Mouse (Mus musculus) ES-E14 (cell line): ENCODE measurements around the gene Csk. TPM values are rescaled to one million over a fixed set of nuclear protein-coding genes. Genes with fewer than 3 reads are reported as not detected.

Experiments used
- DNase-seq: peaks from one replicate; pipeline ENCODE4 v3.0.0-alpha.2; 2013; ENCODE audit warnings: low read depth, low spot score
- H3K27ac ChIP-seq: 2 replicates; pipeline ENCODE4 v1.5.1; 2012; ENCODE audit warnings: low read depth, mild to moderate bottlenecking, low read length, moderate library complexity, mixed read lengths; ENCODE audit not compliant: poor library complexity, insufficient read depth, severe bottlenecking
- H3K36me3 ChIP-seq: 2 replicates; pipeline ENCODE4 v1.6.1; 2012; ENCODE audit warnings: mild to moderate bottlenecking, low read length, moderate library complexity, mixed read lengths; ENCODE audit not compliant: control insufficient read depth, poor library complexity, insufficient read depth, severe bottlenecking
- H3K4me1 ChIP-seq, 2 experiments: fragments of 150-350 bp in 1 of 2; sonication (generic) in 1 of 2; 2 replicates each; pipeline ENCODE4 v1.6.1; 2012; ENCODE audit warnings: low read length in 2 of 2, mild to moderate bottlenecking in 1 of 2, mixed read lengths in 1 of 2; ENCODE audit not compliant: control insufficient read depth in 2 of 2, insufficient read depth in 2 of 2, poor library complexity in 1 of 2
- H3K4me3 ChIP-seq, 2 experiments: fragments of 150-350 bp in 1 of 2; sonication (generic) in 1 of 2; 2 replicates each; pipeline ENCODE4 v1.5.1; 2012; ENCODE audit warnings: low read length in 2 of 2, low read depth in 1 of 2, mild to moderate bottlenecking in 1 of 2, mixed read lengths in 1 of 2; ENCODE audit not compliant: insufficient read depth in 1 of 2, poor library complexity in 1 of 2, severe bottlenecking in 1 of 2
- H3K9ac ChIP-seq: 2 replicates; pipeline ENCODE4 v1.6.1; 2012; ENCODE audit warnings: low read depth, mild to moderate bottlenecking, low read length, mixed read lengths; ENCODE audit not compliant: poor library complexity, insufficient read depth, severe bottlenecking
- H3K9me3 ChIP-seq: fragments of 150-350 bp; sonication (generic); 2 replicates; pipeline ENCODE4 v1.6.1; 2012; ENCODE audit warnings: low read depth, mild to moderate bottlenecking, low read length; ENCODE audit not compliant: control insufficient read depth, insufficient read depth
- CHD2 ChIP-seq: IDR thresholded peaks from 2 replicates; pipeline ENCODE4 v1.6.1; 2014; ENCODE audit warnings: mild to moderate bottlenecking, low read depth, low read length, inconsistent platforms
- HCFC1 ChIP-seq: IDR thresholded peaks from 2 replicates; pipeline ENCODE4 v1.6.1; 2012; ENCODE audit warnings: low read length, inconsistent platforms, borderline replicate concordance; ENCODE audit not compliant: insufficient read depth
- MAFK ChIP-seq: IDR thresholded peaks from 2 replicates; pipeline ENCODE4 v1.6.1; 2014; ENCODE audit warnings: mild to moderate bottlenecking, low read depth, low read length, inconsistent platforms; ENCODE audit not compliant: insufficient read depth
- ZC3H11A ChIP-seq: IDR thresholded peaks from 2 replicates; pipeline ENCODE4 v1.6.1; 2012; ENCODE audit warnings: low read depth, mild to moderate bottlenecking, inconsistent platforms, low read length, borderline replicate concordance
- ZNF384 ChIP-seq: IDR thresholded peaks from 2 replicates; pipeline ENCODE4 v1.6.1; 2012; ENCODE audit warnings: low read depth, low read length, inconsistent platforms
- in situ Hi-C, 2 experiments: fragments of 600-800 bp; cut with MboI; formaldehyde crosslinking; loops; one replicate each; pipeline ENCODE4 v1.15.1; 2025; ENCODE audit warnings: low sequenced_read_pairs in 2 of 2, inconsistent platforms in 1 of 2; ENCODE audit not compliant: unreplicated experiment in 2 of 2
- total RNA-seq: library from RNA; depleted of rRNA; stranded (reverse); fragments of 300-350 nt; gene quantifications from 2 replicates; pipeline ENCODE4 v1.2.3, GENCODE M21; 2012

The Csk gene
- total RNA-seq, 1 experiment, result 32.2 TPM

- DNase-seq, result no peak
- Histone ChIP-seq H3K27ac (no peak overlapping the region), H3K4me1 (peaks cover 2 to 28% of the 10 kb centered on the region in 2 experiments; a peak in 2 of 4 replicates), H3K9me3 (no peaks in the 10 kb centered on the region), H3K9ac (peak overlapping the region; percentile 22; the same call in 1 of the 2 replicates), H3K36me3 (peaks cover 5% of the 10 kb centered on the region; the same call in 1 of the 2 replicates), H3K4me3 (no peak overlapping the region)
- TF ChIP-seq ZNF384 (no peak), CHD2 (no peak), ZC3H11A (no peak)
- in situ Hi-C loops, result no loop called here
These were observed 10.1 kb downstream of the Csk start for GRCm38 (mm10) chr9:57643169-57643855.

DNA sequence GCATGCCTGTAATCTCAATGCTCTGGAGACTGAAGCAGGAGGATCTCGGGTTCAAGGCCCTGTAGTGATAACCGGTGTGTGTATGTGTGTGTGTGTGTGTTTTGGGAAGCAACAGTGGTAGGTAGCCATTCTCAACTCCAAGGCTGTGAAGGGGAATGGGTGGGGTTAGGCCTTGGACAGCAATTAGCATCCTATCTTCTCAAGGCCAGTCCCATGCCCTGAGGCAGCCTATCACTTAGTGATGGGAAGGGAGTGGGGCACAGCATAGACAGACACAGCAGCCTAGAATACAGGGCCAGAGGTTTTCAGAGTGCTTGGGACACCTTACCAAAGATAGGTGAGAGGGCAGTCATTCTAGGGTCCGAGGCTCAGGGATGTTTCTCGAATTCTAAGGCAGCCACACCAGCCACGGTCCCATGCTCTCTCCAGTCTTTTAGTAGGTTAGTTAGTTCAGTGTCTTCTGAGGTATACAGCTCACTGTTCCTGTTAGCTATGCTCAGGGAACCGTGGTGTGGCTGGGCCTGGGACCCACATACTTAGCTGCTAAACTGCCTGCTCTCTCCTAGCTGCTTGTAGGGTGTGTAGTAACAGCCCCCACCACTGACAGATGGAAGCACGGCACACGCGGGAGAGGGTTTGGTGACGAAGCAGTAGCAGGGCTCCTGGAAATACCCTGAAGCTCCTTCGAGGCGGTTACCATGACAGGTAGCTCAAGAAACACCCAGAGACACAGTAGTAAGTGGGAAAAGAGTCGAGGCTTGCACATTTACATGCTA lies 11.5 kb downstream of the Csk start:
- TF ChIP-seq MAFK (no peak), CHD2 (no peak), ZNF384 (no peak), HCFC1 (no peak), ZC3H11A (no peak)
- Histone ChIP-seq H3K9me3 (no peaks in the 10 kb centered on the region), H3K4me1 (peaks cover 2 to 28% of the 10 kb centered on the region in 2 experiments; a peak in 2 of 4 replicates), H3K4me3 (no peak overlapping the region), H3K27ac (no peak overlapping the region), H3K9ac (no peak overlapping the region), H3K36me3 (peaks cover 5% of the 10 kb centered on the region; the same call in 1 of the 2 replicates)
- DNase-seq, result no peak
- in situ Hi-C loops, result no loop called here

- Histone ChIP-seq H3K9me3 (no peaks in the 10 kb centered on the region), H3K4me1 (peaks cover 0 to 28% of the 10 kb centered on the region in 2 experiments; a peak in 2 of 4 replicates), H3K36me3 (peaks cover 5% of the 10 kb centered on the region; the same call in 1 of the 2 replicates), H3K9ac (no peak overlapping the region), H3K4me3 (no peak overlapping the region), H3K27ac (no peak overlapping the region)
- in situ Hi-C loops, result no loop called here
- TF ChIP-seq ZNF384 (no peak), CHD2 (no peak), HCFC1 (no peak), MAFK (no peak), ZC3H11A (no peak)
- DNase-seq, result no peak
These were observed 12.4 kb downstream of the Csk start for GRCm38 (mm10) chr9:57641022-57641421.

- TF ChIP-seq MAFK, result no peak
- no peak for TF ChIP-seq HCFC1
- no peak for TF ChIP-seq ZC3H11A
- Histone ChIP-seq H3K36me3 (peaks cover 5% of the 10 kb centered on the region; the same call in 1 of the 2 replicates), H3K27ac (no peak overlapping the region), H3K4me1 (peaks cover 0 to 26% of the 10 kb centered on the region in 2 experiments; a peak in 2 of 4 replicates), H3K9me3 (no peaks in the 10 kb centered on the region), H3K4me3 (peak overlapping the region; percentile 6 to 17; a peak in 2 of 4 replicates), H3K9ac (peak overlapping the region; percentile 8)
- in situ Hi-C loops, result no loop called here
- DNase-seq, result no peak
These were observed 13.0 kb downstream of the Csk start for GRCm38 (mm10) chr9:57640384-57640783.
